Mouse (Mus musculus) C3H10T1/2 (cell line): ENCODE data around the gene Vrk2. TPM values are rescaled to one million over a fixed set of nuclear protein-coding genes. Genes with fewer than 3 reads are reported as not detected.

Source experiments
- polyA plus RNA-seq, 2 experiments: library from polyadenylated mRNA; unstranded; fragments of >200 nt; fragmentation: generic; extraction: Trizol; gene quantifications; one replicate each; pipeline ENCODE4 v1.2.1; 2012; ENCODE audit warnings: missing spikeins in 2 of 2

Vrk2 gene
- 1 to 10 TPM; 3.0 to 8.1 TPM for polyA plus RNA-seq

GRCm38 (mm10) chr11:26593061-26594059 lies at the start of gene Vrk2, which contains the start of gene Gm6899:
TSS of gene Vrk2 (minus strand) at chr11:26593999.
TSS of gene Gm6899 (plus strand) at chr11:26593241.

Other genes with a start within 250 kb of the Vrk2 start
- gene Fancl, start 207.9 kb downstream of the Vrk2 start, polyA plus RNA-seq, result 10 to 100 TPM in 1 of 2 experiments, 1 to 10 TPM in 1; 1.7 to 12.4 TPM
- gene Gm6899, start 758 bp downstream of the Vrk2 start, polyA plus RNA-seq, result under 1 TPM in 1 of 2 experiments, not detected in 1; 0.09 TPM